ENCODE assay signal across 8 mouse cellular contexts in the genomic region with DNA sequence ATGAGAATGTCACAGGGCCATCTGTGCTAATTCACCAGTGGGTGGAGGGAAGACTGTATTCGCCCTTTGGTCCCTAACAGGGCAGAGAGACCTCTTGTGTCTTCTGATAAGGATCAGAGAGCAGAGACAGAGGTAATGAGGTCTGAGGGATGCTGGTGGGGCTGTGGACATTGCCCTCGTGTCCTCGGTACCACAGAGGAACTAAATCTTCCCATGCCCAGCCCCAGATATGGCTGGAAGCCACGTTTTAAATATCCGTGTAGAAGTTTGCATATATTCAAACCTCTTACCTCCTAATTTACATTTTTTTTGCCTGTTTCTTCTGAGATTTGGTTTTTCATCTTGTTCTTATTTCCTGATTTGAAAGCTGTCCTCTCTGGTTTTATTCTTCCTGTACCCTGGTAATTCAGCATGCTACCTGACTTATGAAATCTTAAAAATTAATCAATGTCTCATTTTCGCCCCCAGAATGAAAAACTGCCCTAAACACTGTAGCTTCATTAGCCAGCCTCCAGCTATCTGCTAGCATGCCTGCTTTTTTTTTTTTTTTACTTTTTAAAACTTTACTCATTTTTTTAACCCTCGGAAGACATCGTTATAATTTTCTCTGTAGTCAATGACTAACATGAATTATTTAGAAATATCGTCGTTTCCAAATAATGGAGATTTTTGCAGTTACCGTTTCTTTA. TPM values are rescaled to one million over a fixed set of nuclear protein-coding genes. Genes with fewer than 3 reads are reported as not detected.
A peak's percentile ranks its signal among the peaks of the same experiment; 100 is the strongest.
DNase-seq lines count a peak whose midpoint lies in the region; ATAC-seq and TF ChIP-seq lines count a peak whose summit lies in the region.

No protein-coding gene starts in this region.

- DNase-seq in liver, adult 2 months (ENCODE audit: extremely low read depth, low read depth, low spot score) = peak; percentile 35
- no peak for DNase-seq in liver
- no peak for DNase-seq in urinary bladder, adult 18-20 months (ENCODE audit: low spot score in 2 of 2)
- DNase-seq in embryo, embryonic 10 days (ENCODE audit: low spot score) = no peak
- no peak for DNase-seq in left cerebral cortex, postnatal 10 days (ENCODE audit: extremely low spot score in 1 of 2, low spot score in 2 of 2)

- H3K79me2 ChIP-seq in liver, adult 2 months (ENCODE audit: control insufficient read depth, insufficient read depth, low read length) = no peaks in the 10 kb centered on the region

- no peak overlapping the region for H3K4me3 ChIP-seq in liver, adult 2 months (ENCODE audit: insufficient read depth, low read depth, low read length)
- peak overlapping the region; percentile 33; the same call in 1 of the 2 replicates for H3K4me3 ChIP-seq in embryonic facial prominence, embryonic 13.5 days
- no peak overlapping the region for H3K4me3 ChIP-seq in kidney, embryonic 15.5 days (replicated peaks)
- no peak overlapping the region for H3K4me3 ChIP-seq in midbrain, embryonic 16.5 days (ENCODE audit: low read depth, low read length)

- TF ChIP-seq POLR2A in liver, adult 2 months (IDR thresholded peaks at IDR 0.05; ENCODE audit: extremely low read depth, insufficient read depth, low read length) = no peak

- H3K9ac ChIP-seq in liver, adult 2 months (ENCODE audit: low read depth, low read length) = peak overlapping the region; percentile 59; the same call in 1 of the 2 replicates
- H3K9ac ChIP-seq in embryonic facial prominence, embryonic 13.5 days = peak overlapping the region; percentile 69; the same call in 1 of the 2 replicates
- peak overlapping the region; percentile 25; the same call in 1 of the 2 replicates for H3K9ac ChIP-seq in kidney, embryonic 15.5 days
- H3K9ac ChIP-seq in midbrain, embryonic 16.5 days (ENCODE audit: low read depth, low read length) = peak overlapping the region; percentile 12

- H3K27ac ChIP-seq in liver, adult 2 months (replicated peaks; ENCODE audit: insufficient read depth, low read depth, low read length) = peak overlapping the region; percentile 70
- peak overlapping the region; percentile 89 for H3K27ac ChIP-seq in embryonic facial prominence, embryonic 13.5 days
- peak overlapping the region; percentile 80 for H3K27ac ChIP-seq in kidney, embryonic 15.5 days
- H3K27ac ChIP-seq in midbrain, embryonic 16.5 days (ENCODE audit: low read length) = peak overlapping the region; percentile 70

- TF ChIP-seq CTCF in liver, adult 2 months (IDR thresholded peaks at IDR 0.05; ENCODE audit: low read depth, low read length) = no peak

- H3K4me1 ChIP-seq in liver, adult 2 months (ENCODE audit: control insufficient read depth, insufficient read depth, low read length) = peaks cover 10% of the 10 kb centered on the region
- H3K4me1 ChIP-seq in embryonic facial prominence, embryonic 13.5 days = peaks cover 52% of the 10 kb centered on the region
- peaks cover 33% of the 10 kb centered on the region for H3K4me1 ChIP-seq in kidney, embryonic 15.5 days
- H3K4me1 ChIP-seq in midbrain, embryonic 16.5 days (ENCODE audit: control insufficient read depth, insufficient read depth, low read length) = peaks cover 28% of the 10 kb centered on the region

- peak overlapping the region; percentile 58 for H3K4me2 ChIP-seq in embryonic facial prominence, embryonic 13.5 days
- H3K4me2 ChIP-seq in kidney, embryonic 15.5 days = peak overlapping the region; percentile 56
- peak overlapping the region; percentile 45 for H3K4me2 ChIP-seq in midbrain, embryonic 16.5 days (ENCODE audit: low read length)

- intact Hi-C loops in left cerebral cortex, postnatal 10 days (cut with DNase I) = no loop called here

- WGBS in liver, adult 2 months = 52% methylated on average over 11 of the region's 11 CpGs
- WGBS in embryonic facial prominence, embryonic 13.5 days = 48% methylated on average over 11 of the region's 11 CpGs
- WGBS in kidney, embryonic 15.5 days = 68% methylated on average over 11 of the region's 11 CpGs
- 54% methylated on average over 11 of the region's 11 CpGs for WGBS in midbrain, embryonic 16.5 days

- no peaks in the 10 kb centered on the region for H3K36me3 ChIP-seq in liver, adult 2 months (ENCODE audit: control insufficient read depth, insufficient read depth, low read length)
- no peaks in the 10 kb centered on the region for H3K36me3 ChIP-seq in embryonic facial prominence, embryonic 13.5 days
- H3K36me3 ChIP-seq in kidney, embryonic 15.5 days = no peaks in the 10 kb centered on the region
- H3K36me3 ChIP-seq in midbrain, embryonic 16.5 days (ENCODE audit: control insufficient read depth, insufficient read depth, low read length) = no peaks in the 10 kb centered on the region

- no peaks in the 10 kb centered on the region for H3K9me3 ChIP-seq in embryonic facial prominence, embryonic 13.5 days
- H3K9me3 ChIP-seq in kidney, embryonic 15.5 days (replicated peaks) = no peaks in the 10 kb centered on the region
- H3K9me3 ChIP-seq in midbrain, embryonic 16.5 days (replicated peaks; ENCODE audit: control insufficient read depth, low read length, poor library complexity, severe bottlenecking) = no peaks in the 10 kb centered on the region

- no peaks in the 10 kb centered on the region for H3K27me3 ChIP-seq in liver, adult 2 months (ENCODE audit: control insufficient read depth, insufficient read depth, low read length)
- no peaks in the 10 kb centered on the region for H3K27me3 ChIP-seq in embryonic facial prominence, embryonic 13.5 days
- no peaks in the 10 kb centered on the region for H3K27me3 ChIP-seq in kidney, embryonic 15.5 days
- H3K27me3 ChIP-seq in midbrain, embryonic 16.5 days (ENCODE audit: control insufficient read depth, insufficient read depth, low read depth, low read length) = no peaks in the 10 kb centered on the region

- ATAC-seq in embryonic facial prominence, embryonic 13.5 days (ENCODE audit: insufficient number of reproducible peaks, insufficient read depth, low FRiP score, low TSS enrichment, low read depth) = no peak
- ATAC-seq in kidney, embryonic 15.5 days (replicated peaks; ENCODE audit: low FRiP score) = no peak
- ATAC-seq in midbrain, embryonic 16.5 days = no peak

RNA-seq across cellular contexts. Expression of gene Spocd1, which starts 50.9 kb away (rescaled TPM):
- not detected in 2 replicates for total RNA-seq in liver, adult 2 months (2014; rRNA removed)
- polyA plus RNA-seq in liver, adult 2 months (2012; rRNA removed) = not detected in 2 replicates
- polyA plus RNA-seq in embryonic facial prominence, embryonic 13.5 days (2015; fragmentation: Nextera tagmentation; extraction: Ambion mirVana) = 0.06 and 0.08 TPM in 2 replicates
- not detected in 2 replicates for polyA plus RNA-seq in kidney, embryonic 15.5 days (2015; fragmentation: Nextera tagmentation; extraction: Ambion mirVana)
- not detected in 2 replicates for polyA plus RNA-seq in midbrain, embryonic 16.5 days (2015; fragmentation: Nextera tagmentation; extraction: Ambion mirVana)
- total RNA-seq in left cerebral cortex, postnatal 10 days (2021) = under 1 TPM in 1 of 2 experiments, not detected in 1; 0.24 TPM

Comparison
In these comparisons a context has a peak if more than half of its experiments do, and no peak if none do; other contexts are left out.
1. H3K9ac ChIP-seq: peak in every context shown above with its lines; median percentile 69 in embryonic facial prominence, embryonic 13.5 days; 59 in liver, adult 2 months; 25 in kidney, embryonic 15.5 days; 12 in midbrain, embryonic 16.5 days.